Mouse (Mus musculus): ENCODE measurements around the gene Cpt1c.

The Cpt1c gene

DNA sequence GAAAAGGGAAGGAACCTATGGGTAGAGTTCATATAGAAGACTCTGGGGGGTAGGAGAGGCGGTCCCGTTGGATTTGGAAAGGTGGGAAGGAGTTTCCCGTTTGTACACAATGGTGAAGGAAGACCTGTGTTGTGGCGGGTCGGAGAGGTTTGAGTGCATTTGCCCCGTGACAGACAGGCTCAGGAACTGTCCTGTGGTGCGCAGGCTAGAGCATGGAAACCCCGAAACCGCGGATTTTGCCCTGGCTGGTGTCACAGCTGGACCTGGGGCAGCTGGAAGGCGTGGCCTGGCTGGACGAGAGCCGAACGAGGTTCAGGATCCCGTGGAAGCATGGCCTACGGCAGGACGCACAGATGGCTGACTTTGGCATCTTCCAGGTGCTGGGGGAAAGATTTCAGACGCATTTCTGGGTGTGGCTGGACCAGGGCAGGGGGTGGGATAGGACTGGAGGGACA, 23.9 kb upstream of the Cpt1c start, which contains the start of gene Bcl2l12:
Gene Bcl2l12, minus strand, starts transcription at position 212 of the 455 bp plus-strand sequence.
- peak; percentile 87 for DNase-seq

- no peak for DNase-seq
Measured at GRCm38 (mm10) chr7:44997940-44998428, 23.3 kb upstream of the Cpt1c start.

DNA sequence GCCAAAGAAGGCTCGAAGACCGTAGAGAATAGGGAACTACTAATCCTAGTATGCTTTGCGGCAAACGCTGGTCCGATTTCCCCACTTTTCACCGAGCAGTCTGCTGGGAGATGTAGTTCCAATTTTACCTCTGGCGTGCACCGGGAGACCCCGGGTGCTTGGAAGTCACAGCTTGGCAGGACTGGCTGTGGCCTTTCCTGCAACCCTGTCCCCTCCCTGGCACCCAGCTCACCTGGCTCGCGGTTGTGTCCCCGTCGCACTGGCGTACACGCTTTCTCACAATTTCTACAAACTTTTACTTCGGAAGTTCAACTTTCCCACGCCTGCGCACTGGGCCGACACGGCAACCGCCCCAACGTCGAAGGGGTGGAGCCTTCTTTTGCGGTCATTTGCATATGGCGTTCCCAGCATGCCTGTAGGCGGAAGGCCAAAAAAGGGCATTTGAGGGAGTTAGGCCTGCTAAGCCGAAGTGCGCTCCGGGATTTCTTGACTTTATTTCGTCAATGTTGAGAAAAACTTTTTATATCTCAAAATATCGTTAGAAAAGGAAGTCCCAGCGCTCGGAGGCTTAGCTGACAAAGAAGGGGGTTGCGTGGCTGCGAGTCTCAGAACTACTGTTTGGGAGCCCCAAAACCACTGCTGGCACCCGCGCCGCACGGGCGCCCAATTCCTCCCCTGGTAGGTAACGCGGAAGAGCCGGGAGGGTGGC, 22.7 kb upstream of the Cpt1c start, which contains the start of gene Irf3:
Gene Irf3, plus strand, starts transcription at position 418 of the 709 bp plus-strand sequence.
- peak; percentile 98 for DNase-seq

DNA sequence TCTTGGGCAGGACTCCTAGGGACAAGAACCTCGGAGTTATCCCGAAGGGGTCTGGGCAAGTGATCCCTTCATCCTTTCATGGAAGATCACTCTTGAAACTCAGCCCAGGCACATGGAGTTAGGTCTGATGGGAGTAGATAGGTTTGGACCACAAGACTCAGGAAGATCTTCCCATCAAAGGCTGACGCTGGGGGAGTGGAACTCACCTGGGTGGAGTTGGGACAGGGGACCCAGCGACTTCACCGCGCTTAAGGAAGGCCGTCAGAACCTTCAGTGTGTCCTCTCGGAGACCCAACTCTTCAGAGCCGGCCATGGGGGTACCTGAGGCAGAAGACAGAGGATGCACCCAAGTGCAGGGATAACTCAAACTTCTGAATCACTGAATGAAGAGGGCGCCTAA, 22.0 kb upstream of the Cpt1c start:
- no peak for DNase-seq

DNA sequence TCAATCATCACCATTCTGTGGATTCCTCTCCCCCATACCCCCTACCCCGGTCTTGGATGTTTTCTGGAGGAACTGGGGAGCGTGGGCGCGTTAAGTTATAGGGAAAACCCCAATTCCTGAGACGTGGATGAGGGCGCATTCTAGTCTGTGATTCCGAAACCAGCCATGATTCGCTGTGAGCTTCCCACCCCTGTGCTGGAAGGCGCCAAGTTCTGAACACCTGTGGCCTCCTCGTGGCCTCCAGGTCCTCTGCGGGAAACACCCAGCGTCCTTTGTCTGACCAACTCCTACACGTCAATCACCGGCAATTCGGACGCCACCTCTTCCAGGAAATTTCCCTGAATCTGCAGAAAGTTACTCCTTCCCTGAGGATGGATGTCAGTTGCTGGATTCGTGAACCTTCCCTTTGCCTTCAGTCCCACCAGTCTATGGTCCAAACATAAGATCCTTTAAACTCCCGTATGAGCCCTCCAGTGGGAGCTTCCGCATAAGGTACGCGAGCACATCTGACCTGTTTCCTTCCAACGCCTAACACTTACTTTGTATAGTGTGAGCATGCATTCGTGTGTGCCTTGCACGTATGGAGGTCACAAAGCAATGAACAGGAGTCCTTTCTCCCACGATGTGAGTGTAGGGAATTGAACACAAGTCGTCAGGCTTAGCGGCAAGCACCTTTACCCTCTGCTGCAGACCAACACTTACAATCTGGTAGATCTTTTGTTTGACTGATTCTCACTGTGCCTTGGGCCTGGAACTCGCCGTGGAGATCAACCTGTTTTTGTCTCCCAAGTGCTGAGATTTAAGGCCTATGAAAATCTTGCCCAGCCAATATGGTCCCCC, 12.4 kb upstream of the Cpt1c start:
- no peak for DNase-seq

DNA sequence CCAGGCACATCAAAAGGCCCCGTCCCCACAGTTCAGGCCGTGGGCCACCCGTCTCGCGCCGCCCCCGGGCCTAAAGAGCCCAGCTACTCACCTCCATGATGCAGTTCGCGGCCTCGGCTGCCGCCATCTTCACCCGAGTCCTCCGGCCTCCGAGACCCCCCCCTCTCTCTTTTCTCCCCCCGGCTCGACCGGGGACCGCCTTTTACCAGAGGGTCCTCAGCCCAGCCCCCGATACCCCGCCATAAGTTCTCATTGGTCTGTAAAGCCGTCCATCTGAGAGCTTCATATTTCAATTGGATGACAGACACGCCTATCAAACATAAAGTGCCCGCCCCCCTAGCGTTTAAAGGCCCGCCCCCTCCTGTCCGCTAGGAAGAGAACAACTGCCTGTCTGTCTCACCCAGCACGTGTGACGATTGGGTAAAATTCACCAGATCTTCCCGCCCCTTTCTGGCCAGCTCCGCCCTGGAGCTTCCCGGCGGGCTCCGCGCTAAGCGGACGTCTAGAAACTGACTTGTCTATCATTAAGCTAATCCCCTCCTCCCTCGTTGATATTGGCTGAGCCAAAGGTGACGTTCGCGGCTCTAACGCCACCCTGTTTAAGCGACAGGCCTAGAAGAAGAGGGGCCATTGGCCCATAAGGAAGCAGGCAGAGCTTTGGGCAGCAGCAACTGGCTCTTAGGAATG, 11.7 kb upstream of the Cpt1c start, which contains the start of gene Prmt1:
Gene Prmt1, minus strand, starts transcription at position 377 of the 687 bp plus-strand sequence.
- DNase-seq: peak; percentile 100

DNA sequence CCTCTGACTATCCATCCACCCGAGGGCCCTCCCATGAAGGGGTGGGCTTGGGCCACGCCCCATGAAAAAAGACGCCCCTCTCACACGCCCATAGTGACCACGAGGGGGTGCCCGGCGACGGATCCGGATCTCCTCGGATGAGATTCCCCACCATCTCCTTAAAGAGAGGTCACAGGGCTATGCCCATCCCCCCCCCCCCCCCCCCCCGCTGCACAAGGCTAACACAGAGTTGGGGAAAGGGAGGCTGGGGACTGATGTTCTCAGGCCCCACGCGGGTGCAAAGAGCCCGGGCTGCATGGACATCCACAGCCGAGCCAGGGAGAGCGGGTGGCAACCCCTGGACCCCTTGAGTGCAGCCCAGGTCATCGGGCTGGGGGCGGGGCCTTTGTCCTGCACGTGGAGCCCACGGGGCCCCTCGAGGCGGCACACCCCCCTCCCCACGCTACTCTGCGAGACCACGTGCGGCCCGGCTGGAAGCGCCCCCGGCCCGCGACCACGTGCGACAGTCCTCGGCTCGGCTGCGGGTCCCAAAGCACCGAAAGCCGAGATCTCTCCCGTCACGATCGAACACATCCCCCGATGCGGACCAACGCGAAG, 11.0 kb upstream of the Cpt1c start:
- peak; percentile 73 for DNase-seq

DNA sequence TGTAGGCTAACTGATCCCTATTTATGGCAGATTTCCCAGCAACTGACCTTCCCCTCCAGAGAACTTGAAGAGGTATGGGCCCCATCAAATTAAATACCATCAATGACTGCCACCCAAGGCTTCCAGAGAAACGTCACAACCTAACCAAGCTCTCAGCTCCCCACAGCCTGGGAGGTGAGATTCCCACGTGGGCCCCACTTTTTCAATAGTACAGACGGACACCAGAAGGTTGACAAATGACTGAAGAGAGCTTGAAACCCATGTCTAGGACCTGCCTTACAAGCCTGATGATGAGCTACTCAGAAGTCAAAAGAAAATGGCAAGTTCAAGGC, 10.1 kb upstream of the Cpt1c start:
- DNase-seq: no peak

DNA sequence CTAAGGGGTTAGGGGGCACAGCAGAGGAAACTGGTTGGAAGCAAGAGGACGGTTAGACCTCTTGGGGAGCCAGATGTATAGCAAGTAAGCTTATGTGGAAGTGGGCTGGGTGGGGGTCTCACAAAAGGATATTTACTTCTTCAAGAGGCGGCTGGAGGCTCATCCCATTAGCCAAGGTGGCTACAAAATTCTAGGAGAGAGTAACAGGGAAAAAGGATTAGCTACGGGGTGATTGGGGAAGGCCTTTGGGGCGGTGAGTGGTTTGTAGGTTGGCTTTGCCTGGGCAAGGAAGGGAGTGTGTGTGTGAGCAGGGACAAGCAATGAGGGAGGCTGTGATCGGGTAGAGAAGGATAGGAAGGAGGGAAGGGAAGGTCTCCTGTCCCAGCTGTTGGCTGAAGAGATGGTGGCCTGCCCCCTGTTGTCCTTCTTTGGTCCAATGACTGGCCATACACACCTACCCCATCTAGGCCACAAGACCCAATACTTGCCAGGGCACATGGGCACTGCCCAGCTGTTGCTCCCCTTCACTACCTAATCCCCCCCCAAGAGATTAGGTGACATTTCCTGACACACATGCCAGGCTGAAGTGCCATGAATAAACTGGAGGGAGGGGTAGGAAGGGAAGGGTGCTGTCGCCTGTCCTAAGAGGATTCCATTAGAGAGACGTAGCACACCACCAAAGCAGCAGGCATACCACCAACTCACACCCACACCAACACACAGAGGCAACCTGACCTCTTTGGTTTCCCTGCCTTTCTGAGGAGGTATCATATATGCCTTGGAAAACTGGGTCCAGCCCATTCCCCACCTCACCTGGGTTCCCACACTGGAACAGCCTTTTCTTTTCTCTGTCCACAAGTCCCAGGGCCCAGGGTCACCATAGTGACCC, 9.5 kb upstream of the Cpt1c start:
- DNase-seq: no peak

GRCm38 (mm10) chr7:44983085-44983484, 8.4 kb upstream of the Cpt1c start:
- peak; percentile 93 for DNase-seq

- DNase-seq: no peak
Measured at GRCm38 (mm10) chr7:44981539-44981938, 6.9 kb upstream of the Cpt1c start.

DNA sequence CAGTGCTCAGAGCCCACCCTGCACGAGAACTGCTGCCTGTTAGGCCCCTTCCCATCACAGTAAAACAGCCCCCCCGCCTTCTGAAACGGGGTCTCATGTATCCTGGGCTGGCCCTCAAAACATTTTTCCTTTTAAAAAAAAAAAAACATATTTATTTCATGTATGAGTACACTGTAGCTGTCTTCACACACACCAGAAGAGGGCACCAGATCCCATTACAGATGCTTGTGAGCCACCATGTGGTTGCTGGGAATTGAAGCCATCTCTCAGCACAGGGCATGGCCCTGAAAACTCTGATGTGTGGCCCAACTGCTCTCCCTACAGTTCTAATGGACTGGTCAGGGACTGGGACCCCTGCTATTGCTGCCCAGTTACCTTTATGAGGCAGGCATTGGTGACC, 3.6 kb upstream of the Cpt1c start:
- no peak for DNase-seq

DNA sequence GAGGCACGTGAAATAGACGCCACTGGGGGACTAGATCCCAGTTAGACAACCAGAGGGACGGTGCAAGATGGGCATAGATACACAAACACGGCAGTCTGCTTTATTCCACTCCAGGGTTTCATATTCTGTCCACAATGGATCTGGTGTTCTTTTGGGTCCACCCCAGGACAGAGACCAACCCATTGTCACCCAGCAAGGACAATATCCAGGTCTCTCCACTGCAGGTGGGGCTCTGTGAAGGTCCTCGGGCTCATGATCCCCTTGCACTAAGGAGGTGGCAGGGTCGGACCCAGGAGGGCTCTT, 417 bp upstream of the Cpt1c start:
- DNase-seq: no peak

DNA sequence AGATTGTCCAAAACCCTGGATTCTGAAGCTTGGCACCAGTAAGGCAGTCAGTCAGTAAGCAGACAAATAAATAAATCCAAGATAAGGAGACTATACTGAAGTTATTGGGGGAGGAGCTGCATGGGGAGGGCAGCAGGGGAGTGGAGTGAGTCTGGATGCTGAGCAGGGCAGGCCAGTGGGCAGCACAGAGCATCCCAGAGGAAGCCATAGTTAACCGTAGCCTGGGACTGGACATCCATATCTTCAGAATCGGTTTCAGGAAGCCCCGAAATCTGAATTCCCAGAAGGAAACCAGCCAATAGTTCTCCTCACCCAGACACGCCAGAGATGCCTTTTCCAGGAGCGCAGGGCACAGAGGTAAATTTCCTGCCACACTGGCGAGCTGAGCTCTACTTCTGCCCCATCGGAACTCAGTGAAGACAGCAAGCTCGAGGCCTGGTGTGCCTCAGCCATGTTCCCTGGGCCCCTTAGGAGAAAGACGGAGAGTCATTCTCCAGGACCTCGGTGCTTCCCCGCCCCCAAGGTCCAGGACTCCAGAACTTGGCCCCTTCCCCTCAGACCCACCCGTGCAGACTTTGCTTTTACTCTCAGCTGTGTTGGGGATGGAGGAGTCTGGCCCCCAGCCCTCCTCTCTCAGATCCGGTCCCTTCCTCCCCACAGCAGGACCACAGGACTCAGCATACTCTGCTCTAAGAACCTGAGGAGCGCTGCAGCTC, 1.1 kb downstream of the Cpt1c start:
- no peak for DNase-seq

- no peak for DNase-seq
Measured at GRCm38 (mm10) chr7:44971142-44971541, 3.5 kb downstream of the Cpt1c start.

DNA sequence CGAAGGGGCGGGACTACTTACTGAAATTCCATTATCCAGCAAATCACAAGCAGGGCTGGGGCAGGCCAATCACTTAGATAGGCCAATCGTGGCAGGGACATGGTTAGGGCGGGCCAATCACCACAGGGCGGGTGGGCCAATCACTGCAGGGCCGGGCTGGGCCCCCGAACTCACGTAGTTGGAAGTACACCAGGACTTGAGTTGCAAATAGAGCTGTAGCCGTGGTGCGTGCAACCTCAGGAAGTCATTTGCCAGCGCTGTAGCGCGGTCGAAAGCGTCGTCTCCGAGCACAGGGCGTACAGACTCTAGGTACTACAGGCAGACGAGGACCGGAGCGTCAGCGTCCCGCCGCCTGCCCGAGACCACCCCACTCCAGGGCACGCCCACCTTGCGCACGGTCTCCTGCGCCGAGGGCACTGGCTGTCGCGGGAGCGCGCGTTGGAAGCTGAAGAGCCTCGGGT, 4.4 kb downstream of the Cpt1c start:
- DNase-seq: peak; percentile 91

DNA sequence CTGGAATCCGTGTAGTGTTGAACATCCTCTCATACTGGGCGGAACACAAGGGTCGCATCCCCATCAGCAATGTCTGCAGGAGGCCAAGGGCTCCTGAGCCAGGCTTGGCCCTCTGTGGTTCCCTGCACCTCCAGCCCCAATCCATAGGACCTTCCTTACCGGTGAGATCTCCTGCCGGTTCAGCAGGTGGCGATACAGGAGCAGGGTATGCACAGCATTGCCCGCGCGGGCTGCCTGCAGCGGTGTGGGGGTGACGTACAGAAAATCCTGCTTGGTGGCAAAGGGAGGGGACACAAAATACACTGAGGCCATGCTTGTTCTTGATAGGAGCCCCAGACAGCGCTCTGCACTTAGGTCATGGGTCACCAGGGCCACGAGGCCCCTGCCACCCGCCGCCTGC, 8.0 kb downstream of the Cpt1c start:
- DNase-seq: no peak

- no peak for DNase-seq
Measured at GRCm38 (mm10) chr7:44965975-44966374, 8.7 kb downstream of the Cpt1c start.

DNA sequence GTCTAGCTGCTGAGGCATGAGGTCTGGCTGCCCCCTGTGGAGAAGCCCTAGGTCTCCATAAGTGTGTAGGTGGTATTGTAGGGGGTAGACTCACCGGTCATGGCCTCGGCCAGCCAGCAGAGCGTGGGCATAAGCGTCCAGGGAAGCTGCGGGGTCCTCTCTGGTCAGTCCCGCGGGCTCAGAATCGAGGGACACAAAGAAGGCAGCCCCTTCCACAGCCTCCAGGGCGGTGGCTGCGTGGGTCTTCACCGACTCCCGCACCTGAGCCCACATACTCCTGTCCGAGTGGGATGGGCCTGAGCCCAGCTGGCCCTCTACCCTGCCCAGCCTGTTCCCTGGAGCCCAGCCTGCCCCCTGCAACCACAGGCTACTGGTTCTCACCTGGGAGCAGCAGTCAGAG, 9.7 kb downstream of the Cpt1c start:
- DNase-seq: no peak

- no peak for DNase-seq
Measured at GRCm38 (mm10) chr7:44962831-44963230, 11.8 kb downstream of the Cpt1c start.

GRCm38 (mm10) chr7:44962337-44962736, 12.3 kb downstream of the Cpt1c start:
- DNase-seq: no peak
